Mouse (Mus musculus): Measurements from ENCODE around the gene Sgms1.

Sgms1 gene

GRCm38 (mm10) chr19:32383738-32384137 lies 5.8 kb downstream of the Sgms1 start:
- DNase-seq (ENCODE audit: low read depth, low spot score): no peak

DNA sequence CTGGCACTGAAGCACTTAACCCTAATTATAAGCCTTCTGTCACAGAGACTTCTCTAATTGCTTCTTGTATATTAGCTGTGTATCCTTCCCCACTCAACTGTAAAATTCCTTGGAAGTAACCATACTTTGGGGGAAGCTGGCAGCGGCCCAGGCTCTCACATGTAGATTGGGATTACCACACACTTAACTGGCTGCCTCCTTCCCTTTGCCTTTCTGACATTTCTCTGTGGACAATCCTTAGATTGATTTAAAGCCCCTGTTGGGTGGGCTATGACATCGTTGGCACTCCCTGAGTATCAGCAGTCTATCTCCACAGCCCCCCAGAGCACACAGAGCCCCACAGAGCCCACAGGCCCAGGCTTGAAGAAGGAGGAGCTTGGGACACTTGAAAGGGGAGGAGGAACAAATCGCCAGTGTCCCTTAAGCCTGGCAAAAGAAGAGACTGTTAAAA lies 8.0 kb downstream of the Sgms1 start:
- DNase-seq (ENCODE audit: low read depth, low spot score): no peak

GRCm38 (mm10) chr19:32380748-32381147 lies 8.8 kb downstream of the Sgms1 start:
- DNase-seq (ENCODE audit: low read depth, low spot score): no peak

DNA sequence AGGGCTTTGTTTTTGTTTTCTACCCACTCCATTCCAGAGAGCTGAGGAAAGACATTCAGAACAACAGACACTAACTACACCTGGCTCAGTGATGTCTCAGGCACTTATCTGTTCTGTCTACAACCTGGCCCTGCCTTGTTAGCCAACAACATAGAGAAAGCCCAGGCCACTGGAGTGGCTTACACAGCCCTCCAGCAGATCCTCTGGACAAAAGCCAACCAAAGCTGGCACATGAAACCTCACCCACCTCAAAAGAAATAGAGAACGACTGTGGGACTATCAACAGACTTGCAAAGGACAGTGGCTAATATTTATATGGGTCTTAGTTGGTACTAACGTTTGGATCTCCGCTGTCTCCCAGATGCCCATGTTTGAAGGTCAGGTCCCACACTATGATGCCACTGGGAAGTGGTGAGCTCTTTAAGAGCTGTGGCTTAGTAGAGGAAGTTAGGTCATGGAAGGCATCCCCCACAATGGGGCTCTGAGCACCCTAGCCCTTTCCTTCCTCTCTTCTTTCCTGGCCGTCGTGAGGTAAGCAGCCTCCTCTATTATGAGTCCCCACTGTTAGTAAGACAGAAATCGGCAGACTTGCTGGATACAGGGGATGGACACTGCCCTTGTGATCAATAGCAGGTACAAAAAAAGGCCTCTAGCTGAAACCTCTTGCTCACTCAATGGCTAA lies 10.1 kb downstream of the Sgms1 start:
- no peak for DNase-seq (ENCODE audit: low read depth, low spot score)

DNA sequence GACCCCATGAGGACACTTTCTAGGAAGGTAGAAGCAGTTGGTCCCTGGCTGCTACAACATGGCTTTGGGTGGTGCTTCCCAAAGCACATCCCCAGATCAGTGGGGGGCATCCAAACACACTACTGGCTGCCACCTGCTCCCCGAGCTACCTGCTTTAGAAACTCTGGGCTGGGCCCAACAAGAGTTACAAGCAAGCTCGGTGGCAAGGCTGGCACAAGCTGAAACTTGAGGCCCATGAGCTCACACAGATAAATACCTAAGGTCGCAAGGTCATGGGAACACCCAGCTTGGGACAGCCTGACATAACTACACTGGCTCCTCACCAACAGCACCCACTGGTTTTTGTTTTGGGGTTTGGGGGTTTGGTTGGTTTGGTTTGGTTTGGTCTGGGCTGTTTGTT lies 10.9 kb downstream of the Sgms1 start:
- DNase-seq (ENCODE audit: low read depth, low spot score): no peak

- no peak for DNase-seq (ENCODE audit: low read depth, low spot score)
Observed at GRCm38 (mm10) chr19:32377701-32378325, 11.7 kb downstream of the Sgms1 start.

GRCm38 (mm10) chr19:32376886-32377535 lies 12.5 kb downstream of the Sgms1 start:
- no peak for DNase-seq (ENCODE audit: low read depth, low spot score)

DNA sequence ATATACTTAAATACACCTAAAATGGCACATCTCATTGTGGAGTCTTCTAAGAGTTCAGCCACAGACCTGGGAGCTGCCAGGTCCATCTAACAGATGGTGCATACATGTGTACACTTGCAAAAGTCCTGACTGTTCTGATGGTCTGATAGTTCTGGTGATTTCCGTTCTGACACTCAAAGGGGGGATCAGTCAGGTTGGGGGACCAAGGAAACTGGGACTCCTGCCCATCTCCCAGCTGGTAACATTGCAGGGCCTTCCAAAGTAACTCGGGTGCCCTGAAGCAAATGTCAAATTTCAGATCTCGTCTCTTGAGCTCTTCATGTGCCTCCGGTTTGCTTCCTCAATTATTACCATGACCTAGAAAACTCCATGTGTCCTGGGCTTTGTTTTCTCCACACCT lies 13.5 kb downstream of the Sgms1 start:
- no peak for DNase-seq (ENCODE audit: low read depth, low spot score)

DNA sequence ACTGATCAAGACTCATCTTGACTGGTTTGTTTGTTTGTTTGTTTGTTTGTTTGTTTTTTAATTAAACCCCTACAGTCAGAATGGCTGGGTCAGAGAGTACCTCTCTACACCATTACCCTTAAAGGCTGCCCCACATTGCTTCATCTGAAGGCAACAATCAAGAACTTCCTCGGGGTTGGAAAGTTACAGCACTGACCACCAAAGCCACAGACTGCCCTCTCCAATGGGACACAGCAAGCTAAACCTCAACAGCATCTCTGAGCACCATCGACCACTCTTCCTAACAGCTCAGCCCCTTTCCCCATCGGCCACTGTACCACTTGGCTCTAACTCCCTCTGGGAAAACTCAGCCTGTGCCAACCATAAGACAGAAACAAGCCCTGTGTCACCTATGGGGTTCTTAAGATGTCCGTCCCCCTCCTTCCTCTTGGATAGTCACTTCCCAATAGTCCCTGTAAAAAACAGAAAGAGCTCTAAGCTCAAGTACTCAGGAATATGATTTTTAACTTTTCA lies 14.0 kb downstream of the Sgms1 start:
- no peak for DNase-seq (ENCODE audit: low read depth, low spot score)

- DNase-seq (ENCODE audit: low read depth, low spot score): no peak
Observed at GRCm38 (mm10) chr19:32374751-32375150, 14.8 kb downstream of the Sgms1 start.

DNA sequence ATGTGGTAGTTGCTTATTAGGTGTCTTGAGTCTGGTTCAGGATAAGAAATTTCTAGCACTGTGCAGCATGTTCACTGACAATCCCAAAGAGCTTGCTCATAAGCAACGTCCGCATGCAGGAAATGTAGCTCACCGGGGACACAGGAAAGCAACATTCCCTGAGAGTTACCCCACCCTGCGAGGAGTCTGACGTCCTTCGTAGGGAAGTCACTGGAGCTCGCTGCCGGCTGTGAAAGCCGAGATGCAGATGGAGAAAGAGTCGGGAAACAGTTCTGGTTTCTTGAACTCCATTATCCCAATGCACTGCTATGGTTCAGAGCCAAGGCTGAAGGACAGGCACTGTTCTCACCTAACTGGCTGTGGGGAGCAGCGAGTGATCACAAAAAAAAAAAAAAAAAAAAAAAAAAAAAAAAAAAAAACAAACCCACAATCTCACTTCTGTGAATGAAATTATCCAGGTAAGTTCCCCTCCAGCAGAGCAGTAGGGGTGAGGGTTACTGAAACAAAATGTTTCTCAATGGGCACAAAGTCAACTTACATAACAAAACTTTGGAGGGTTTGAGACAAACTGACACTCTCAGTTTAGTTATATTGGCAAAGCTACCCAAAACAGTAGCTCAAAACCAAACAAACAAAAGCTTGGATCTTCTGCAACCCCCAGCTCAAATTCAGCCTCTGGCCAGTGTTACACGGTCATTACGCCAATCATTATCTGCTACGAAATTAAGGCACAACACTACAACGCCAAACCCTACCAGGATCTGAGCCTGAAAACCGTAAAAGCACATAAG lies 15.5 kb downstream of the Sgms1 start:
- no peak for DNase-seq (ENCODE audit: low read depth, low spot score)

GRCm38 (mm10) chr19:32372373-32372772 lies 17.1 kb downstream of the Sgms1 start:
- no peak for DNase-seq (ENCODE audit: low read depth, low spot score)

GRCm38 (mm10) chr19:32367333-32367732 lies 22.2 kb downstream of the Sgms1 start:
- no peak for DNase-seq (ENCODE audit: low read depth, low spot score)

- DNase-seq (ENCODE audit: low read depth, low spot score): no peak
Observed at GRCm38 (mm10) chr19:32366406-32366805, 23.1 kb downstream of the Sgms1 start.

- DNase-seq (ENCODE audit: low read depth, low spot score): no peak
Observed at GRCm38 (mm10) chr19:32365111-32365510, 24.4 kb downstream of the Sgms1 start.

- no peak for DNase-seq (ENCODE audit: low read depth, low spot score)
Observed at GRCm38 (mm10) chr19:32363587-32363986, 25.9 kb downstream of the Sgms1 start.

DNA sequence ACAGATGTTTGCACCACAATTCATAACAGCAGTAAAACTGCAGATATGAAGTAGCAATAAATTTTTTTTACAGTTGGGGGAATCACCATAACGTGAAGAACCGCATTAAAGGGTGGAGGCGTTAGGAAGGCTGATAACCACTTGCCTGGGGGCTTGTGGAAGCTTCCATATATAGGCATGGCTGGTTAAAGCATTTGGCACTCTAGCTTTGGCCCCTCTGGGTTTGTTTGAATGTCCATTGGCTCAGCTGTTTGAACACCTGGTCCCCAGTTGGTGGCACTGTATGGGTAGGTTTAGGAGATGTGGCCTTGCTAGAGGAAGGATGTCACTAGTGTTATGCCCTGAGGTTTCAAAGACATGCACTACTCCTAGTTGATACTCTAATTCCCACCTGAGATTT lies 27.0 kb downstream of the Sgms1 start:
- no peak for DNase-seq (ENCODE audit: low read depth, low spot score)

DNA sequence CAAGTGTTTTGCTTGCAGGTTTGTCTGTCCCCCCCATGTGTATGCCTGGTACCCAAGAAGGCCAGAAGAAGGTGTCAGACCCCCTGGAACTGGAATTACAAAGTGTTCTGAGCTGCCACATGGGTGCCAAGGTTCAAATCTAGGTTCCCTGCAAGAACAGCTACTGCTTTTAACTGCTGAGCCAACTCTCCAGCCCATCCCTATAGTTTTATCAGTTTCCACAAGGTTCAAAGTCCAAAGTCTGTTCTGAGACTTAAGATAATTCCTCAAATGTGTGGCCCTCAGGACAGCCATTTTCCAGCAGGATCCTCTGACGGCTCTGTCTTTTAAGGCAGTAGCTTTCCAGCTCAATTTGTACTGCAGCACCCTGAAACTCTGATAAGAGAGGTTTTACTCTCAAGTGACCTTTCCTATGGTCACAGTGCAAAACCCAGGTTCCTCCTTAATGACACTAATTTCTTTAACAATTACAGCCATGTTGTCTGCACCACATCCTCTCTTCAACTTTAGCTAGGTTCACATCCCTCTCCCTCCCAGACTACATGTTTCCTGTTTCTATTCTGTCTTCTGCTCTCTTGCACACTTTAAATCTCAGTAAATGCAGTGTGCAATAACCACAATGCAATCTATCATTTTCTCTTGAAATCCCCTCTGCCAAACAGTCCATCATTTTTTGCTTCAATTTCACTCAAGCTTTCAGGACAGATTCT lies 28.4 kb downstream of the Sgms1 start:
- DNase-seq (ENCODE audit: low read depth, low spot score): no peak

DNA sequence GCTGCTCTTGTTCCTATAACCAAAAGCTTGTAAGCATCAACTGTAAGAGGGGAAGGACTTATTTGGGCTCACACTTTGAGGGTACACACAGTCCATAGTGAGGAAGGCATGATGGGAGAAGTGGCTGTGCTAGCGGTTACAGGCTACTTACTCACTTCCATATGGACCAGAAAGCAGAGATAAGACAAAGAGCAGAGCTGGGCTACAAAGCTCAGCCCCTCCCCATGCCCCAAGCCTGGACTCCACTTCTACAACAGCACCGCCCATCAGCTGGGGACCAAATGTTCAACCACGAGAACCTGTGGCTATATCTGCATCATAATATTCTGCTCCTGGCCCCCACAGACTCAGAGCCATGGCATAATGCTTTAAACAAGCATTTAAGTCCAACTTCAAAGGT lies 29.0 kb downstream of the Sgms1 start:
- DNase-seq (ENCODE audit: low read depth, low spot score): no peak

DNA sequence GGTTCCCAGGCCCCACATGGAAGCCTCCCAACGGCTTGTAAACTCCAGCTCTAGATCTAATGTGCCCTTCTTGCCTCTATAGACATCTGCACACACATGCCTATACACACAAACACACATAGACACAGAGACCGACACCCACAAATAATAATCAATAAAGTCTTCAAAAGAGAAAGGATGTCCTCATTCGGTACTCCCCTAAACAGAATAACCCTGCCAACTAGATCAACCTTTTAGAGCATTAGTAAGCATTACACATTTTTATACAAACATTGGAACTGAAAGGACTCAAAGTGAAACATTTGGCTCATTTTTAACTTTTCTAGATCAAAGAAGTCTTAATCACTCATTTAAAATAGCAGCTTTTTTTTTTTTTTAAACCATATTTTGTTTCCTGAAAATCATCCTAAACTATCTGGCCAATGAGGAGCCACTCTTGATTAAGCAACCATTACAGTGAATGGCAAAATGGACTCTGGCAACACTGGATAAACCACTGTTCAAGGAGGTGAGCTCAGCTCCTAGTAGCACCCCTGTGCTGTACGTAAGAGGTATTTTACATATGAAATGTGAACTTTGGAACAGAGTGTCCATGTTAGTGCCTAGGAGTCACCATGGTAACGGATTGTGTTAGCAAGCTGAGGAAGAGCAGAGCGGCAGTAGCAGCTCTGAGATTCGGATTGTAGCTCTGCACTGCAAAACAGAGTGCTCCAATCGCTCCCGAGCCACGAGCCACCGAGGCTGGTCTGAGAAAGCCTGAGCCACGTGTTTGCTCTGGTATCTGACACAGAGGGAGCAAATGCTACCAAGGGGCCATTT lies 30.6 kb downstream of the Sgms1 start:
- peak; percentile 66 for DNase-seq (ENCODE audit: low read depth, low spot score)

All from telencephalon, adult 2 months (tissue).